Mouse (Mus musculus): ENCODE measurements around the gene B020004J07Rik.
"Not testable (repeated sequence)": the region's sequence is repeated elsewhere in the genome, so short reads cannot be mapped to it uniquely, and the experiment has no call there.

Gene B020004J07Rik

DNA sequence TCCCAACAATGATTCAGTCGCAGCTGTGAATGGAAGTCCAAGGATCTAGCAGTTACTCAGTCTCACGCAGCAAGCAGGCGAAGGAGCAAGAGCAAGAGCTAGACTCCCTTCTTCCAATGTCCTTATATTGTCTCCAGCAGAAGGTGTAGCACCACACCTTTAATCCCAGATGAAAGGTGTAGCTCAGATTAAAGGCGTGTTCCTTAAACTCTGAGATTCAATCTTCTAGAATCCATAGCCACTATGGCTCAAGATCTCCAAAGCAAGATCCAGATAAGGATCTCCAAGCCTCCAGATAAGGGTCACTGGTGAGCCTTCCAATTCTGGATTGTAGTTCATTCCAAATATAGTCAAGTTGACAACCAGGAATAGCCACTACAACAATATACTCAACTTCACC is at the start of gene B020004J07Rik:
B020004J07Rik (minus strand) TSS at position 101 of the 400 bp plus-strand sequence.
- not testable (repeated sequence) for DNase-seq (ENCODE audit: low spot score)

- DNase-seq (ENCODE audit: low spot score): no peak
Observed at GRCm38 (mm10) chr4:101889377-101889776, 45.6 kb upstream of the B020004J07Rik start.

GRCm38 (mm10) chr4:101883641-101884040 is 39.8 kb upstream of the B020004J07Rik start:
- DNase-seq (ENCODE audit: low spot score): no peak

DNA sequence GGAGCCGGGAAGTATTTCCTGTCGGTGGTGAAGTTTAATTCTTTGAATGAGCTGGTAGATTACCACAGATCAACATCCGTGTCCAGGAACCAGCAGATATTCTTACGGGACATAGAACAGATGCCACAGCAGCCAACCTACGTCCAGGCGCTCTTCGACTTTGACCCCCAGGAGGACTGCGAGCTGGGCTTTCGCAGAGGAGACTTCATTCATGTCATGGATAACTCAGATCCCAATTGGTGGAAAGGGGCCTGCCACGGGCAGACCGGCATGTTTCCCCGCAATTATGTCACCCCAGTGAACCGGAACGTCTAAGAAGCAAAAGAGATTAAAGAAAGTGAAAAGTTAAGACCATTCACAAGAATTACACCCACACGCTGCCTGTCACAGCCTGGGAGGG is 31.9 kb upstream of the B020004J07Rik start:
- DNase-seq (ENCODE audit: low spot score): not testable (repeated sequence)

- DNase-seq (ENCODE audit: low spot score): not testable (repeated sequence)
Observed at GRCm38 (mm10) chr4:101872031-101872430, 28.2 kb upstream of the B020004J07Rik start.

- DNase-seq (ENCODE audit: low spot score): no peak
Observed at GRCm38 (mm10) chr4:101862289-101862688, 18.5 kb upstream of the B020004J07Rik start.

GRCm38 (mm10) chr4:101860873-101861272 is 17.1 kb upstream of the B020004J07Rik start:
- DNase-seq (ENCODE audit: low spot score): no peak

DNA sequence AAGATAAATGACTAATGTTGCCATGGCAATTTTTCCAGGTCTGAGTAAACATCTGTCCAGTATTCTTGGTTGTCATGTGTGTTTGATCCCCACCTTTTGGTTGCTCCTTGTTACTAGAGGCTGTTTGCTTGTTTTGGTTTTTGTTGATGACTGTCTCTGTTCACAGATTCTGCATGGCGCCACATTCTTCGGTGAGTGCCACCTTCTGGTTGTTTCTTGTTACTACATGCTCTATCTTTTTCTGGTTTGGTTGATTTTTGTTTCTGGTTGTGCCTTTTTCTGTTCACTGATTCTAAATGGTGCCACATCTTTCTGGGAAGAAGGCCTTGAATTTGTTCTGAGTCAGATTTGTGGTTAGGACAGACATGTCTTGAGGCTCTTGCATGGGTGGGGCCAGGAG is 7.1 kb upstream of the B020004J07Rik start:
- no peak for DNase-seq (ENCODE audit: low spot score)

All from urinary bladder, postnatal 25 days (tissue).